Mouse (Mus musculus) erythroblast, embryonic 14.5 days (primary cell): ENCODE results near the gene Nudt9.

Source experiments
- GATA1 ChIP-seq: IDR thresholded peaks from 2 replicates; pipeline ENCODE4 v1.6.1; 2012; ENCODE audit warnings: low read length, inconsistent platforms, mixed read lengths
- TAL1 ChIP-seq: IDR thresholded peaks from 3 replicates; pipeline ENCODE4 v1.6.1; 2012; ENCODE audit warnings: low read length, inconsistent platforms, mixed read lengths

DNA sequence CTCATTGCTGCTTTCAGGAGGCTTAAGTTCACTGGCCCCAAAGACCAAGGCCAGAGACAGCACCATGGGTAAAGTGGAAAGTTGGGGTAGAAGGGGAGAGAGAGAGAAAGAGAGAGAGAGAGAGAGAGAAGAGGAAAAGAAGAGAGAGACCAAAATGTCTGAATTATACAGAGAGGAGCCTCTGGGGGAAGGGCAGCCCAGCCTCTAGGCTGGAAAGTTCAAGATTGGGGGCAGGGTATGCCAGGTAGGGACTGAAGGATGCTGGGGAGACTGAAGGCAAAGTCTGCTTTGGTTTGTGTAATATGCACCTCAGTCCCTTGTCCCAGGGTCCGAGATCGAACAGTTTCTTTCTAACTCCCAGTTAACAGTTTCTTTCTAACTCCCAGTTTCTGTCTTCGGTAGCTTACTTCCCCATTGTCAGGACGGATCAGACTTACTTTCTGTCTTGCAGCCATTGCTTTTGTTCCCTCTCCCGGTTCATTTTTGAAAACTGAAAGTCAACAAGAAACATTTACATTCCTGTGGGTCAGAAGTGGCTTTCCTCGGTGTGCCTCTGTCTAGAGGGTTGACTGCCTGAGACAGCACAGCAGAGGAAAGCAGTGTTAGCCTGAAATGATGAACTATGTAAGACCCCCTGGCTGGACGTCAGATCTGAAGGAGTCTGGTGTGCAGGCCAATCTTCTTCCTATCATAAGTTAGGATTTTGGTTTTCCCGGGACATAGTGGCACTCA is 22.7 kb upstream of the Nudt9 start:
- TF ChIP-seq GATA1 (no peak), TAL1 (no peak)
